Mouse (Mus musculus) urinary bladder, postnatal 4 days (tissue): ENCODE results near the gene Supt6.
"Not testable (repeated sequence)": the region's sequence is repeated elsewhere in the genome, so short reads cannot be mapped to it uniquely, and the experiment has no call there.

Experiments
- DNase-seq, 2 experiments: peaks; one replicate each; pipeline ENCODE4 v3.0.0; 2021 to 2022; ENCODE audit warnings: low spot score in 2 of 2

Supt6 gene

GRCm38 (mm10) chr11:78245627-78246317 lies at the start of gene Supt6, which contains the start of gene Sdf2:
Gene Supt6, minus strand, starts transcription at chr11:78245987.
Gene Sdf2, plus strand, starts transcription at chr11:78245746.
- peak; percentile 83 to 94 for DNase-seq

DNA sequence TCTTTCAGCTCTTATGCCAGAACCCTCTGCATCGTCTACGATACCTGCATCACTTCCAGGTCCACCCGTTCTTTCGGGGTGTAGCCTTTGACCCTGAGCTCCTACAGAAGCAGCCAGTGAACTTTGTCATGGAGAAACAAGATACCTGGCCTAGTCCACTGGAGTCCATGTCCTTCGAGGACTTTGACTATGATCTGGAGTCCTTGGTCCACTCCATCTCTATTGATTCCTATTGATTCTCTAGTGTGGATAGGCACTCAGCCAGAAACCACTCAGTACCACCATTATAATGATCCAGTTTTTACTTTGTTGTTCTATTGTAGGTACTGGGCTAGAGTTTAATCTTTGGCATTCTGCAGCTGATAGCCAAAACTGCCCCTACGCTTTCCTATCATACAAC lies 48.8 kb upstream of the Supt6 start:
- DNase-seq = no peak

GRCm38 (mm10) chr11:78290654-78291053 lies 44.9 kb upstream of the Supt6 start, which contains the start of gene BC030499:
Gene BC030499, plus strand, starts transcription at chr11:78290841.
- no peak for DNase-seq

- no peak for DNase-seq
These were observed 43.5 kb upstream of the Supt6 start for GRCm38 (mm10) chr11:78289146-78289763.

DNA sequence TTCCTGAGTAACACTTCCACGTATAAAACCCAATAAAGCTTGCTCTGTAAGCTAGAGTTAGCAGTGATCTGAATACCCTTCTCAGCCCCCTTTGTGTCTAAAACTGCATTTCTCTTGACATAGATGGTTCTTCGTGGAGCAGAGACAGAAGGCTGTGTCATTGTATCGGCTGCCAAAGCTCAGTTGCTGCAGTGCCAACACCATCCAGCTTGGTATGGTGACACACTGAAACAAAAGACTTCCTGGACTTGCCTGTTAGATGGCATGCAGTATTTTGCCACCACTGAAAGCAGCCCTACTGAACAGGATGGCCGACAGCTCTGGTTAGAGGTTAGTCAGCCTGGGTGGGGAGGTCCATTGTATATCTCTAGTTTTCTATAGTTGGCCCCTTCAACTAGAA lies 33.8 kb upstream of the Supt6 start:
- DNase-seq = no peak

DNA sequence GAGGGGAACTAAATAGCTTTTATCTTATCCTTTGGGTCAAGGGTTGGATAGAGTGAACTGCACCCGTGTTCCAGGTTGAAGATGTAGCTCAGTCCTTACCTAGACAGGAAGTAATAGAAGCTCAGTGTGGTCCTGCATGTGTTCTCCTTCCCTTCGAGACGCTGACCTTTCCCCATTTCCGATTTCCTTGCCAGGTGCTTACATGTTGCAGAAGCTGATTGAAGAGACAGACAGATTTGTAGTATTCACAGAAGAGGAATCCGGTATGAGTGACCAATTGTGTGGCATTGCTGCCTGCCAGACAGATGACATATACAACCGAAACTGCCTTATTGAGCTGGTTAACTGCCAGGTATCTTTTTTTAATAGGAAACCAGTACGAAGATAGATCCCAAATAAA lies 33.1 kb upstream of the Supt6 start:
- no peak for DNase-seq

DNA sequence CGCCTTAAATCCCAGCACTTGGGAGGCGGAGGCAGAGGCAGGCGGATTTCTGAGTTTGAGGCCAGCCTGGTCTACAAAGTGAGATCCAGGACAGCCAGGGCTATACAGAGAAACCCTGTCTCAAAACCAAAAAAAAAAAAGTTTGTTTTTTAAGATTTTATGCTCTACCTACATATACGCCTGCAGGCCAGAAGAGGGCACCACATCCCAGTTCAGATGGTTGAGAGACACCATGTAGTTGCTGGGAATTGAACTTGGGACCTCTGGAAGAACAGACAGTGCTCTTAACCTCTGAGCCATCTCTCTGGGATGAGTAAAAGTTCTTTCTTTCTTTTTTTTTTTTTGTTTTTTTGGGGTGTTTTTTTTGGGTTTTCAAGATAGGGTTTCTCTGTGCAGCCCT lies 30.4 kb upstream of the Supt6 start:
- not testable (repeated sequence) for DNase-seq

- DNase-seq = no peak
These were observed 29.8 kb upstream of the Supt6 start for GRCm38 (mm10) chr11:78275596-78275995.

DNA sequence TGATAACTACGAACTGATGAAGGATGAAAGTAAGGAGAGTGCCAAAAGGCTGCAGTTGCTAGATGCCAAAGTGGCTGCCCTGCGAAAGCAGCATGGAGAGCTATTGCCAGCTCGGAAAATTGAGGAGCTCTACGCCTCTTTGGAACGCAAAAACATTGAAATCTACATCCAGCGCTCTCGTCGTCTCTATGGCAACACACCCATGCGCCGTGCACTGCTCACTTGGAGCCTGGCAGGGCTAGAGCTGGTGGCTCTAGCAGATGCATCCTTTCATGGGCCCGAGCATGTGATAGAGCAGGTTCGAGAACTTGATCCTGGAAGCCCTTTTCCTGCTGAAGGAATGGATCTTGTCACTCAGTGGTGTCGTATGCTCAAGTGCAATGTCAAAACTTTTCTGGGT lies 26.2 kb upstream of the Supt6 start:
- no peak for DNase-seq

DNA sequence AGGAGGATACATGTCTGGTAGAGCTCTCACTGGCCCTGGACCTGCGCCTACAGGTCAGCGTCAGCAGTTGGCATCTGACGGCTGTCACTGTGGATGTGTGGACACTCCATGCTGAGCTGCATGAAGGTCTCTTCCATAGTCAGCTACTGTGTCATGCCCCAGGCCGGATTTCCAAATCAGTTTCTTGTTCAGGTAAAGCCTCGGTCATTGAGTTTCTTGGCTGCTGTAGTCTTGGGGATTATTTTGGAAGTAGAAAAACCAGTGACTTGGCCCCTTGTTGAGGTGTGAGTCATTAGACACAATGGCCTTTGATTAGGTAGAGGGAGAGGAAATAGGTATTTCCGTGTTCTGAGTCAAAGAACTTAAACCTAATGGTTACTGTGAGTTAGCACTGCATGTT lies 19.8 kb upstream of the Supt6 start:
- DNase-seq = no peak

DNA sequence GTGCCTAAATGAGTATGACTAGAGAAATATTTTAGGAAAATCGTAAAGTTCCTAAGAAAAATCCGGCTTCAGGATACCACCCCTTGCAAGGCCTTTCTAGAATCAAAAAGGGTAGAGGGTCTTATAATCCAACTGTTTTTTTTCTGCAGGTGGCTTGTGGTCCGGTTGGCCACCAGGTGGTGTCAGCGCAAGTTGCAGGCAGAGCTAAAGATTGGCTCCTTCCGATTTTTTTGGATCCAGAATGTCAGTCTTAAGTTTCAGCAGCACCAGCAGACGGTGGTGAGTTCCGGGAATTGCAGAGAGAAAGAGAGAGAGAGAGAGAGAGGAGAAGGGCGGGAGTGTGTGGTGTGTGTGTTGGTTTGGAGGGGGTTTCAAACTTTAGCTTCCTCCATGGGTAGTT lies 16.8 kb upstream of the Supt6 start:
- DNase-seq = peak in 1 of 2 experiments; percentile 60

DNA sequence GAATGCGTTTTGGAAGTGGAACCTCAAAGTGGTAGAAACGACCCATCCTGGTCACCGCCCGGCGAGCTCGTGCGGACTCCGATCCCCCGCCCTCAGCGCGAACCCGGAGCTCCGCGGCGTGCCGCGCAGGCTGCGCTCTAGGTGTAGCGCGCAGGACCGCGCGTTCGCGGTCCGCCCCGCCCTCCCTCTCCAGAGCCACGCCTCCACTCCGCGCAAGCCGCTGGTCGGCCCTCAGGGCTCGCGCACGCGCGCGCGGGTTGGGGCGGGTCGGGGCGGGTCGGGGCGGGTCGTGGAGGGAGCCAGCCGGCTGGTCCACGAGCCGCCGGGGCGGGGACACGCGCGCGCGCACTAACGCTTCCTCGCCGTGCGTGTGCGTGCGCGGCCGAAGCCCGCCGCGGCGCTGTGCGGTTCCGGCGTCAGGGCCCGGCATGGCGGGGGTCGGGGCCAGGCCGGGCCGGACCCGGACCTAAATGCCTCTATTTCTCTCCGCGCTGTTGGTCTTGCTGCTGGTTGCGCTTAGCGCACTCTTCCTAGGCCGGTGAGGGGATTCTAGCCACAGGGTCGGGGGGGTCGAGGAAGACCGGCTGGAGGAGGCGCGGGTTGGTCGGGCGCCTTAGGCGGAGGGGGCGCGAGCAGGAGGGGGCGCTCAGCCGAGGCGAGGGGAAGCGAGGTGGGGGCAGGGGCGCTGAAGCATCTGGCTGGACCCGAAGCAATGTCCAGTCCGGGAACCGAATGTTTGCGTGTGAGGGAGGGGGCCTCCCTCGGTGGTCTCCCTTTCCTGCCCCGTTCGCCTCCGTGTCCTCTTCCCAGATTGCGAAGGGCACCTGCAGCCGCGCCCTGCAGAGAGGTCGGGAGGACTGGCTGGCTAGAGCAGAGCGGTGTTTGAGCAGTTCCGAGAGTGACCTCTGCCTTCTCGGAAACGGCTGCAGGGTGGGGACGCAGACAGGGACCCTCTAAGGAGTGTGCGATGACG lies 15.9 kb upstream of the Supt6 start, which contains the start of gene 2610507B11Rik:
Gene 2610507B11Rik, plus strand, starts transcription at position 373 of the 973 bp plus-strand sequence.
- peak; percentile 91 to 92 for DNase-seq

- no peak for DNase-seq
These were observed 14.9 kb upstream of the Supt6 start for GRCm38 (mm10) chr11:78260489-78261258.

DNA sequence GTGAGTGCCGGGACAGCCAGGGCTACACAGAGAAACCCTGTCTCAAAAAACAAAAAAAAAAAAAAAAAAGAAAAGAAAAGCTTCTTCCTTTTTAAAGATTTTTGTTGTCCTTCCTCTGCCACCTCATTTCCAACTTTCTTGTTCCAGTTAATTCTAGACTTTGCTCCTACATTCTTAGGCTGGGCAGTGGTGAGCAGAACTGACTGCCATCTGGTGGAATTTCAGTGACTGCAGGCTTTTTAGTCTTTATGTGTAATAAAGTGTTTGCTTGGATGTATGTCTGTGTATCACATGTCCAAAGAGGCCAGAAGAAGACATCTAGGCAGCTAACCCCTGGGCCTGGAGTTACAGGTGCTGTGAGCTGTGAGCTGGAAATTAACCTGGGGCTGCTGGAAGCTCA lies 10.8 kb upstream of the Supt6 start:
- no peak for DNase-seq

- no peak for DNase-seq
These were observed 1.9 kb upstream of the Supt6 start for GRCm38 (mm10) chr11:78247727-78248140.

GRCm38 (mm10) chr11:78247012-78247348 lies 1.2 kb upstream of the Supt6 start:
- no peak for DNase-seq

DNA sequence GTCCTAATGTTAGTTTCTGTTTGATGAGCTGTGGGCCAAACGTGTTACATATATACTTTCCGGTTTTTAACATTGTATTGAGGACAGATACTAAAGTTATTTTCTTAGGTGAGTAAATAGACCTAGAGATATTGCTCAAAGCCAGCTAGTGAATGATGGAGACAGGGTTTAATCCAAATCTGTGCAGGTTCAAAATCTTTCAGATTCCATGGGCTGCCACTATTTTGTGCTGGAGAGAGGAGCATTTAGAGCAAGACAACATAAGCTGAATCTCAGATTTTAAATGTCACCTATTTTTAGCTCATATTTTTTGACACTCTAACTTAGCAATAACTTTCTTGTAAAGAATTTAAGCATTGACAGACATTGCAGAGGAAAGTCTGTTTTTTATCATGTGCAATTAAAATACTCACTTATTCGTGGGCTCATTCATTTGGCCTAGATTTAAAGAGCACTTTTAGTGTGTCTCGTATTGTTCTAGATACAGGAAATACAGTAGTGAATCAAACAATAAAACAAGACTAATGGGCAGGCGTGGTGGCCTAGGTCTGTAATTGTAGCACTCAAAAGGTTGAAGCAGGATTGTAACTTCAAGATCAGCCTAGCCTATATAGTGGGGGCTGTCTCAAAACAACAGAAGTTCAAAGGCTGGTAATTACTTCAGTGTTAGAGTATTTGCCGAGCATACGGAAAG lies 678 bp upstream of the Supt6 start:
- DNase-seq = no peak

DNA sequence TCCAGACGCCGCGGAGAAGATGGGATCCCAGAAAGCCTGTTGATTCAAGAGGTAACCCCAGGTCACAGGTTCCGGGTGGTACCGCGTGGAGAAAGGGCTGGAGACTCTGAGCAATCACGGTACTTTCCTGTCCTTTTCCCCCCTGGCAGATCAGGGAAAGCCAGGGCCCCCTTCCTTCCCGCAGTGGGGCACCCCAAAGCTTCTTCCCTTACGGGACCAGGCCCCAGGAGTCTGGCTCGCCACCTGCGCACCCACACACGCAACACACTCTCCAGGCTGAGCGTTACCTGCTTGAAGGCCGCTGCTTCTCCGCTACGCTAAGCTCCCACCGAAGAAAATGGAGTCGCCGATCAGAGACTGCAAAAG lies 543 bp downstream of the Supt6 start:
- no peak for DNase-seq

- DNase-seq = peak in 1 of 2 experiments; percentile 26
These were observed 5.5 kb downstream of the Supt6 start for GRCm38 (mm10) chr11:78240193-78240857.

DNA sequence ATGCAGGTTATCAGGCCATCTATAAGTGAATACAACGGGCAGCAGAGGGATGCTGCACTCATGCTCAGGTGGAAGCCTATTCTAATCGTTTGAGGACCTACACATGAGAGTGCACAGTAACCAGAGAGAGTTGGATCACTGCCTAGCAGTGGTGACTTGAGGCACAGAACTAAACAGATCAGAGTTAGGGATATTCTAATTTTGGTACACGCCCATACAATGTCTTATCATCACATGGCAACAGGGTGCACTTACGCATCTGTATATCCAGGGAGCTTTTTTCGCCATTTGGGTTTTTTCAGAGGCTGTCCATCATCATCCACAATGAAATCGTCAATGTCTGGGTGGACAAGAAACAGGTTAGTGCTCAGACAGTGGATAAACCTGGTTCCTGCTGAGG lies 14.3 kb downstream of the Supt6 start:
- DNase-seq = no peak
